Mouse (Mus musculus) cerebellum, adult 2 months (tissue): Measurements from ENCODE around the gene Col4a2.

ENCODE experiments used
- CTCF ChIP-seq: fragments of 200-500 bp; IDR thresholded peaks from 2 replicates; pipeline ENCODE4 v1.5.1; 2011; ENCODE audit warnings: low read depth, mild to moderate bottlenecking, control low read depth, low read length, moderate library complexity, borderline replicate concordance; ENCODE audit not compliant: insufficient read depth
- POLR2A ChIP-seq: fragments of 200-500 bp; IDR thresholded peaks from 2 replicates; pipeline ENCODE4 v1.6.1; 2011; ENCODE audit warnings: low read length, control low read depth, borderline replicate concordance; ENCODE audit not compliant: insufficient read depth

DNA sequence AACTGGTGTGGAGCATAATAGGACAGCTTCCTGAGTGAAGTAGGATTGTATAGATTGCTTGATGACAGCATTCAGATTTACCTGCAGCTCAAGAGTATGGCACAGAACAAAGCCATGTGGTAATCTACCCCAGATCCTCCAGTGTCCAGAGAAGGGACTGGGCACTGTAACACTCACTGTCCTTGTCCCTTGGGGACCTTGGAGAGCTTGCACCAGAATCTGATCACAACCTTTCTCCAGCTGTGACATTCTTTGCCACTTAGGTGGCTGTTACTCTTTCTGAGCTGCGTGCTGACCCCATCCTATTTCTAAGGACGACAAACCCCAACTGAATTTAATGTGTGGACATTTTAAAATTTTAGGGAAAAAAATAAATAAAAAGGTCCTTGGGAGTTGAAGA lies 46.1 kb upstream of the Col4a2 start:
- TF ChIP-seq CTCF (no peak), POLR2A (no peak)
